Mouse (Mus musculus): Measurements from ENCODE around the gene Ltc4s.

Gene Ltc4s

GRCm38 (mm10) chr11:50248473-50249171 lies 10.2 kb upstream of the Ltc4s start:
- no peak for DNase-seq (ENCODE audit: low spot score in 2 of 2)

DNA sequence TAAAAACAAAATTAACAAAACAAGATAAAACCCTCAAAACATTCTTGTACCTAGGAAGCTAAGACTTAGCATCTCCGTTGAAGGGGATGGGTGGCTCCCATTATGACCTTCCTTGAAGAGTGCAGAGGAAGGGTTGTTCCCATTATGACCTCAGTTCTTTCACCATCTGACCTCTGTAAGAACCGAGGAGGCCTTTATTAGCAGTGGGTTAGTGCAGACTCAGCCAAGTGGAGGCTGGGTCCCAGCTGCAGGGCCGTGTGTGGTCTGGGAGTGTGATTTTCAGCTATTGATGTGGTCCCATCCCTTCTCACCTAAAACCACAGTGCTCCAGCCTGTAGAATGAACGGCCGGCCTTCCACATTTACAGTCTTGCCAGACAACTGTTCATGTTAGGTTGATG lies 6.9 kb upstream of the Ltc4s start:
- no peak for DNase-seq (ENCODE audit: low spot score in 2 of 2)

- no peak for DNase-seq (ENCODE audit: low spot score in 2 of 2)
Measured at GRCm38 (mm10) chr11:50243926-50244325, 5.5 kb upstream of the Ltc4s start.

DNA sequence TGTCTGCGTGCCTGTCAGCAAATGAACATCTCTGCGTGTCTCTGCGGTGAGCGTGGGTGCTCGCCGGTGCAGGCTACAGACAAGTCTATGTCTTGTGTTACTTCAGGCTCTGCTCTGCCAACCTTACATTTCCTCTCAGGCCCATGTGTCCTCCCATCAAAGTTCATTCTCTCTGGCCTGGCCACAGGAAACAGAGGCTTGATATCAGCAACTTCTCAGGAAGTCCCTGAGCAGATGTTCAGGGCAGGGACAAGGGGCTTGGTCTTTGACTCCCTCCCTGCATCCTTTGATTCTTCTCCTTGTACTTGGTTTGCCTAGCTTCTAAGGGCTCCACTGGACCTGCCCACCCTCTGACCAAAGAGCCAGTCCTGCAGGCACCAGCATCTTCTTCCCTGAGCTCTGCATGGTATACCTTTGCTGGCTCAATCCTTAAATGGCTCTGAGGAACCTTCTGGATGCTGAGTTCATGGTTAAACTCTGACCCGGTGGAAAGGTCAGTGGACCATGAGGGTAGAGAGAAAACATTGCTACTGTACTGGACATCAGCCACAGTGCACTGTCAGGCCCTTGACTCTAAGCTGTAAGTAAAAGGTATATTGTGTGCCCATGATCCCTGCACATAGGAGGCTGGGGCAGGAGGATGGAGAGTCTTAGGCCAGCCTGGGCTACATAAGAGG lies 2.0 kb upstream of the Ltc4s start:
- DNase-seq (ENCODE audit: low spot score in 2 of 2), result no peak

DNA sequence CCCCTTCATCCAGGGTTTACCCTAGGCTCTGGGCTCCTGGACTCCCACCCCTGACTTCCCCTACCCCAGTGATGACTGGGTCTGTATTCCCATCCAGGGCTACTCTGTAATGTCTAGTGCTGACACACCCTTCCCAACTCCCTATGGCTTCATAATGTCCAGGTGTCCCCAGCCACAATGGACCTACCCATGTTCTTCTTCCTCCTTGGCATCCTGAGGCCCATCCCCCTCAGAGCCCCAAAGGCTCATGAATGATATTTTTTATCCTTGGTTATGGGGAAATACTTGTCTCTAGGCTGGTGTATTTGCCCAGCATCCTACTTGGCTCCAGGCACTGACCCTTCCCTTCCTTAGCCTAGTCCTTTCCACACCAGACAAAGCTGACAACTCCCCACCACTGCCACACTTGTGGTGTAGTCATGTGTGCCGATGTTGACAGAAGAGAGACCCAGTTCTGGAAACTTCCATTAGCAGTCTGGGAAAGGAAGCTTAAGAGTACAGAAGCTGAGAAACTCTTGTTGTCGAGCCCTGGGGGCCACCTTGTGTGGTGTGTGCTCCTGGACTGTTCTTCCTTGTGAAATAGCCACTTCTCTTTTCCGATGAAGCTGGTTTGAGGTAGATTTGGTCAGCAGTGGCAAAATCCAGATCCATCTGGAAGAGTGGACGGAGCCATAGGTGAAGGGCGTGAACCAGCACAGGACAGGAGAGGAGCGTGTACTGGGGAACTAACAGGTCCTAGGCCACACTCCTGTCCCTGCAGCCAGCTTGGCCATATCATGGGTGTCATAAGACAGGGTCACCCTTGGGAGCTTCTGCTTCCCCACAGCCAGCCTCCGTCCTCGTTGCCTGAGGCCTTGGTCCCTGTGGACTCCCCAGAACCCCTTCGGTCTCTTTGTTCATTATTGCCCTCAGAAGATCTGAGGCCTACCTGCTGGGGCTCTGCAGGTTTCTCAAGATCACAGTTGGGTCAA lies 690 bp upstream of the Ltc4s start:
- no peak for DNase-seq (ENCODE audit: low spot score in 2 of 2)

DNA sequence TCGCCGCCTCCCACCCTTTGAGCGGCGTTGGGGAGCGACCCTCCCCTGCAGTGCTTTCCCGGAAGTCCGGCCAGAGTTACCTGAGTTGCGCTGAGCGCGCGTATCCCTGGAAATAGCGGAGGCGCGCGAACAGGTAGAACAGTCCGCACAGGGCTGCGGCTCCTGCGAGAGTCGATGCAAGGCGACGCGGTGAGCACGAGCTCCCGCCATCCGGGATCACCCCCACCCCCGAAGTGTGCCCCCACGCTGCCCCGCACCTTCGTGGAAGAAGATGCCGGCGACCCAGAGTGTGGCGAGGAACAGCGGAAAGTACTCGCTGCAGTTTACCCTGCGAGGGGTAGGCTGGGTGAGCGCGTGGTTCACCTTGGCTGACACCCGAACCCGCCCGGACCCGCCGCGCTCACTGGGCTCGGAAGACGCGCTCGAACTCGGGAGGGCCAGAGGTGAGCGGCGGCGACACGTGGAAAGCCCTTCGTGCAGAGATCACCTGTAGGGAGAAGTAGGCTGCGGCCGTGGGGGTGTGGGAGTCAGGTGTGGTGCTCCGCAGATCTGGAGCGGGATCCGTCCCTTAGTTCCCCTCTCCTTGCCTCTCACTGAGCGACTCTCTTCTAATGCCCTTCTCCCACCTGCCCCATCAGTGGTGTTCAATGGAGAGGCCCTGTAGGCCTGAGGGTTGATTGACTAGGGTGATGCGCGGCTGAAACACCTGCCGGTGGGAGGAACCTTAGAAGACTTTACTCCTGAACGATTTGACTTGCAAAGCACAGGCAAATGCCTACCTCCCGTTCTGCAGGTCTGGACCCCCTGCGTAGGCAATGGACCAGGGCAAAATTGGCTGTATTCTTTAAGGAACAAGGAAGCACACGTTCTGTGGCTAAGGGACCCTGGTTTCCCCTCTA lies 1.2 kb downstream of the Ltc4s start:
- no peak for DNase-seq (ENCODE audit: low spot score in 2 of 2)

- peak; percentile 80 to 87 for DNase-seq (ENCODE audit: low spot score in 2 of 2)
Measured at GRCm38 (mm10) chr11:50236540-50236936, 1.9 kb downstream of the Ltc4s start.

DNA sequence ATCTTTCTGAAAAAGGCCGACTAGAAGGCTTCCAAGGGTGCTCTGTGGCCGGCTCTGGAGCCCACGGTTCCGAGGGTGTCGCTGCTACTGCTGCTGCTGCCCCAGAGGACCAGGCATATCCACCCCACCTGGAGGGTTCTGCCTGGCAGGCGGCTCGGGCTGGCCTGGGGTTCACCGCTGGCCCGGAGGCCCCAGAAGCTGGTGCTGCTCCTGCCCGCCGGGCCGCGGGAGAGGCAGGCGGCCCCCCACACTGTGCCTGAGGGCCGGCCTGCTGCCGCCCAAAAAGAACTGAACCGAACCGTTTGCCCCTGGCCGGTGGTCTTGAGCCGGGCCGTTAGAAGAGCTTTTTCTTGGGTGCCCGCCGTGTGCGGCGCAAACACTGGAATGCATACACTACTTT lies 3.8 kb downstream of the Ltc4s start:
- no peak for DNase-seq (ENCODE audit: low spot score in 2 of 2)

- DNase-seq (ENCODE audit: low spot score in 2 of 2), result no peak
Measured at GRCm38 (mm10) chr11:50233993-50234392, 4.4 kb downstream of the Ltc4s start.

DNA sequence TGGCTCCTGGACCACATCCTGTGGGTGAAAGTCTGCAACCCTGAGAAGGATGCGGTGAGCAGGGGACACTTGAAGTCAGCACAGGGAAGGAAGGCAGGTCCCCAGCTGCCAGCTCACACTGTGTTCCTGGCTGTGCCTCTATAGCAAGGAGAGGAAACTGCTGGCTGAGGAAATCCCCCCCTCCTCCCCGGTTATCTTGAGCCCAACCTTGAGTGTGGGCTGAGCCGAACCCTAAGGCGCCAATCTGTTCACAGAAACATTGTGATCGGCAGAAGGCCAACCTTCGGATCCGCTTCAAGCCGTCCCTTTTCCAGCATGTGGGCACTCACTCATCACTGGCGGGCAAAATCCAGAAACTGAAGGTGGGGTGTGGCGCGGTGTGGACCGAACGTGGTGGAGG lies 5.4 kb downstream of the Ltc4s start:
- no peak for DNase-seq (ENCODE audit: low spot score in 2 of 2)

DNA sequence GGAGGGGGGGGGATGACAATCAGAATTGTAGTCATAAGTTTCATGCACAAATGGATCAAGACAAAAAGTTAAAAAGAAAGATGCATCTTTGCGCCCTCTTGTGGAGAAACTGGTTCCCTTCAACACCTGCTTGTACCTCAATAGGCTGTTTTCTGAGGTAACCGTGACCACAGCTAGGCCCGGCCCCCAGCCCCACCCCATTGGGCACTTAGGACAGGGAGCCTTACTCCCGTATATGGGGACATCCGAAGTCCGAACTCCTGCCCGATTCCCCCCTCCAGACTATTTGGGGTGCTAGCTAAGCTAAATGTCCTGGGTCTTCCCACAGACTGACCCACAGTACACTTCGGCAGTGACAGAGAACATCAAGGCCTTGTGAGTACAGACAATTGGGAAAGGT lies 7.0 kb downstream of the Ltc4s start:
- DNase-seq (ENCODE audit: low spot score in 2 of 2), result peak in 1 of 2 experiments; percentile 65

GRCm38 (mm10) chr11:50230481-50231304 lies 7.7 kb downstream of the Ltc4s start:
- no peak for DNase-seq (ENCODE audit: low spot score in 2 of 2)

- DNase-seq (ENCODE audit: low spot score in 2 of 2), result no peak
Measured at GRCm38 (mm10) chr11:50229252-50229910, 9.0 kb downstream of the Ltc4s start.

GRCm38 (mm10) chr11:50228772-50229171 lies 9.6 kb downstream of the Ltc4s start:
- DNase-seq (ENCODE audit: low spot score in 2 of 2), result no peak

- no peak for DNase-seq (ENCODE audit: low spot score in 2 of 2)
Measured at GRCm38 (mm10) chr11:50227736-50228135, 10.7 kb downstream of the Ltc4s start.

GRCm38 (mm10) chr11:50227226-50227625 lies 11.2 kb downstream of the Ltc4s start:
- DNase-seq (ENCODE audit: low spot score in 2 of 2), result no peak

- no peak for DNase-seq (ENCODE audit: low spot score in 2 of 2)
Measured at GRCm38 (mm10) chr11:50226406-50226805, 12.0 kb downstream of the Ltc4s start.

GRCm38 (mm10) chr11:50225611-50226378 lies 12.6 kb downstream of the Ltc4s start:
- peak in 1 of 2 experiments; percentile 38 for DNase-seq (ENCODE audit: low spot score in 2 of 2)

Measured in spleen, postnatal 14 days (tissue).